Mouse (Mus musculus): ENCODE results near the gene Olfr414. TPM values are rescaled to one million over a fixed set of nuclear protein-coding genes. Genes with fewer than 3 reads are reported as not detected.

The Olfr414 gene
- not detected for polyA plus RNA-seq (2014; fragmentation: Illumina TruSeq; extraction: RNeasy Lipid Tissue Mini Kit (QIAGEN cat#74804); ENCODE audit: low read depth, low replicate concordance)

GRCm38 (mm10) chr1:174423764-174424163, at the start of gene Olfr414:
Gene Olfr414, plus strand, starts transcription at chr1:174424064.

DNA sequence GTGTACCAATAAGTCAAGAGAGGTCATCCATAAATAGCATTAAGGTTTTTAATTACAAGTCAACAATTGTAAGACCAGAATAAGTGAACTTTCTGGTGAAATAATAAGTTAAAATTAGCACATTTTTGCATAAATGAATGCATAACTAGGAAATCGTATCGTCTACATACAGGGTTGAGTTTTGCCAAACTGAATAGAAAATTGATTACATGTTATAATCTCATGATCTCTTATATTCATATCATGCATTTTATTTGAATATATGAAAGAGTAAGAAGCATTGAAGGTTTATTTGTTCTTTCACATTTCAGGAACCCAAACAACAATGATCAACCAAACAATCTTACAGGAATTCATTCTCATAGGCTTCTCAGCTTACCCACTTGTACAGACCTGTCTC, 33.1 kb upstream of the Olfr414 start, which contains the start of gene Olfr248:
Olfr248 (plus strand) TSS at position 301 of the 400 bp plus-strand sequence.

DNA sequence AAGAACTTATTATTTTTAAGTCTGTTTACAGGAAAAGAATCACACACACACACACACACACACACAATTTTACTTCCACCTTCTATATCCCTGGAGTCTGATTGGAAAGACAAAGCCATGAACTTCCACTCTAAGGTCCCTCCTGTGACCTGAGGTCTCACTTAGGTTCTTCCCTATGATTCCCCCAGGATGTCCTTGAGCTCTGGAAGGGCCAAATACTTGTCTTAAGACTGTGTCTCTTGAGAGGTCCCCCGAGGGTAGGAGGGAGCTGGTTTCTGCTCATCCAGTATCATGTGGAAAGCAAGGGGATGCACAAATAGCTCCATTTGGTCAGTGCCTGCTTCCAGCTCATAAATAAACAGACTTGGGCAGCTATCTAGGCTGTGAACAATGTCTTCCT, 17.9 kb downstream of the Olfr414 start, which contains the start of gene Olfr220:
Olfr220 (plus strand) TSS at position 301 of the 400 bp plus-strand sequence.

Other genes with a start within 250 kb of the Olfr414 start
- not detected for gene Olfr419, start 172.0 kb upstream of the Olfr414 start, polyA plus RNA-seq (2014; fragmentation: Illumina TruSeq; extraction: RNeasy Lipid Tissue Mini Kit (QIAGEN cat#74804); ENCODE audit: low read depth, low replicate concordance)
- gene Mptx1, start 93.5 kb upstream of the Olfr414 start, polyA plus RNA-seq (2014; fragmentation: Illumina TruSeq; extraction: RNeasy Lipid Tissue Mini Kit (QIAGEN cat#74804); ENCODE audit: low read depth, low replicate concordance): not detected
- not detected for gene Olfr417, start 58.9 kb upstream of the Olfr414 start, polyA plus RNA-seq (2014; fragmentation: Illumina TruSeq; extraction: RNeasy Lipid Tissue Mini Kit (QIAGEN cat#74804); ENCODE audit: low read depth, low replicate concordance)
- gene Olfr248, start 33.0 kb upstream of the Olfr414 start, polyA plus RNA-seq (2014; fragmentation: Illumina TruSeq; extraction: RNeasy Lipid Tissue Mini Kit (QIAGEN cat#74804); ENCODE audit: low read depth, low replicate concordance): not detected
- gene Olfr220, start 18.0 kb downstream of the Olfr414 start, polyA plus RNA-seq (2014; fragmentation: Illumina TruSeq; extraction: RNeasy Lipid Tissue Mini Kit (QIAGEN cat#74804); ENCODE audit: low read depth, low replicate concordance): not detected
- gene Fmn2, start 77.8 kb downstream of the Olfr414 start, polyA plus RNA-seq (2014; fragmentation: Illumina TruSeq; extraction: RNeasy Lipid Tissue Mini Kit (QIAGEN cat#74804); ENCODE audit: low read depth, low replicate concordance): 0.29 TPM

All from liver, adult 10 weeks (tissue).